Mouse (Mus musculus) lung, postnatal 25 days (tissue): Measurements from ENCODE around the gene Itpr1.

ENCODE experiments used
- DNase-seq: peaks from one replicate; pipeline ENCODE4 v3.0.0; 2022; ENCODE audit warnings: low spot score

The Itpr1 gene

DNA sequence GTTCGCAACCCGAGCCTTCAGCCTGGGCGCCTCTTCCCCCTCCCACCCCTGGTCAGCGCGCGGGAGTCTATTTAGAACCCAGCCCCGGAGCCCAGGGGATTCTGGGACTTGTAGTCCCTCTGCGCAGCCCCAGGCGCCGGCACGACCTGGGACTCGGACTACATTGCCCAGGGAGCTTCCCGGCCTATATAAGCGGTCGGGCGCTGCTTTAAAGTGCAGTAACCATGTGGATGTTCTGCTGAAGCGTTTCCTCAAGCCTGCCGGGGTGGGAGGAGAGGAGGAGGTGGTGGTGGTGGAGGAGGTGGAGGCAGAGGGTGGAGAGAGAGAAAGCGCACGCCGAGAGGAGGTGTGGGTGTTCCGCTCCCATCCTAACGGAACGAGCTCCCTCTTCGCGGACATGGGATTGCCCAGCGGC lies at the start of gene Itpr1:
Gene Itpr1, plus strand, starts transcription at position 216 of the 415 bp plus-strand sequence.
- DNase-seq = peak; percentile 99

DNA sequence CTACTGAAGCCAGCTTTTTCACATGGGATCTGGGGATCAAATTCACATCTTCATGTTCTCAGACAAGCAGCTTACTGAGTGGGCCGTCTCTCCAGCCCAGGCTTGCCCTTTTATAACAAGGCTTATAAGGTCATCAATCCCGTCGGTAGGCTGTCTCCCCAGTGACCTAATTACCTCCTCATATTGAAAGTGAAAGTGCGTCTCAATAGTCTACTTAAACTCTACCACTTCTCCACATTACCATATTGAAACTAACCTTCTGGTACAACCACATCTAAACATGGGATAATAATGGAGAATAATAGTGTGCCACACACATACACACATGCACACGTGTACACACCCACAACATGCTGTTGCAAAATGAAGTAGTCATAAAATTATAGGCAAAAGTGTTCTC lies 48.0 kb upstream of the Itpr1 start:
- no peak for DNase-seq

DNA sequence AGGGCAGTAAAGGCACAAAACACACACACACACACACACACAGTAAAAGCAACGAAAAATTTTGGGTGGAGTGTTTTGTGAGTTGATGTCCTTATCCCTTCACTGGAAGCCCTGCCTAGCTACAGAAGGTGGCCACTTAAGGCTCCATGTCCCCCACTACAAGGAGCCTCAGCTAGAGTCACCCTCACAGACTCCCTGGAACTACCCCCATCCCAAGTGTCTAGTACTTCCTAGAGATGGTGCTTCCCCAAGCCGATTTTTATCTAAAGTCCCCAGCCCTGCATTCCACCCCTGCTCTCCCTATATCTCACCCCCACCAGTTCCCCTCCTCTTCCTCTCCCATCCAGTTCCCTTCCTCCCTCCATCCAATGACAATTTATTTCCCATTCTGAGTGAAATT lies 47.3 kb upstream of the Itpr1 start:
- no peak for DNase-seq

DNA sequence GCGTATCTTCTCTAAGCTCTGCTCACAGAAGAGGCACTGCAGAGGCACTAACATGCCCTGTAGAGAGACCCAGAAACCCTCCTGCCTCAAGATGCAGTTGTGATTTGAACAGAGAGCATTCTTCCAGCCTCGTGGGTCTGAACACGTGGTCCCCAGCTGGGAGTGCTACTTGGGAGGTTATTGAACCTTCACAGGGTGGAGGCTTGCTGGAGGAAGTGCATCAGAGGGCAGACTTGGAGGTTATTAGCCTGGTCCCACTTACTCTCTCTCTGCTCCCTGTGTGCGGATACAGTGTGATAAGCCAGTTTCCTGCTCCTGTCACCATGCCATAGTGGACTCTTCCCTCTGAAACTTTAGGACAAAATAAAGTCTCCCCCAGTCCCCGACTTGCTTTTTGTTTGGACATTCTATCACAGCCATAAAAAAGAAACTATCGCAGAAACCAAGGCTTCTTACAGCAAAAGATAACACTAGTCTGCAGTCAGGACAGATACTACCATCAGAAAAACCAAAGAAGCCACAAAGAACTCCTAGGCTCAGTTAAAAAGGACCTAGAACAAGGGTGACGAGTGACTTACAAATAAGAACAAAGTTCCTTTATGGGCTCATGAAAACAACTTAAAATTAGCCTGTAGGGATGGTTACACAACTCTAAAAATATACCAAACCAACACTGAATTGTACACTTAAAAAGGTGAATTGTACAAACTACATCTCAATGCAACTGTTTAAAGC lies 44.8 kb upstream of the Itpr1 start:
- DNase-seq = no peak

DNA sequence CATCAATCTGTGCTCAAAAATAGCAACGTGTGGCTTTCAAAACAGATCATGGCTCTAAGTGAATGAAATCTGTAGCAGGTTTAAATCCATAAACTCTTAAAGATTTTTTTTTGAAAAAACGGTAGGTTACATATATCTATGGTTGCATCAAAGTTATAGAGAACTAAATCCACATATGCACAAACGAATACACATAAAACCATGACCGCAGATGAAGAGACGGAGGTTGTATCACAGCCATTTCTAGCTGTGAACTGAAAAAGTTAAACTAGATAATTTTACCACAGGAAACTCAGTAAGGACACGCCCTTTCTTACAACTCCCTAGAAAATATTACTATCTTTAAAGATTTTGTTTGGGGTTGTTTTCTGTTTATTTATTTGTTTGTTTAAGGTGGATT lies 44.2 kb upstream of the Itpr1 start:
- no peak for DNase-seq

DNA sequence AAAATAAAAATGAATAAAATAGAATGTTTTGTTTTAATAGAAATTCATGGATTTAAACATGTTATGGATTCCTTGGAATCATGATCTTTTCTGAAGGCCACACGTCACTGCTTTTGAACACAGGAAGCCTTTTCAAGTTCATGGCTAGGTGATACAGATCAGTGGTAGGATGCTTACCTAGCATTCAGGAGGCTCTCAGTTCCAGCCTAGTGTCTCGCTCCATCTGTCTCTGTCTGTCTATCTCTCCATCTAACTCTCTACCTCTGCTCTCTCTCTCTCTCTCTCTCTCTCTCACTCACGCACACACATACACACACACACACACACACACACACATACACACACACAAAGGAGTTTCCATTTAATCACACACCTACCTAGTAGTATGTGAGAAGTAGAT lies 43.4 kb upstream of the Itpr1 start:
- DNase-seq = no peak

DNA sequence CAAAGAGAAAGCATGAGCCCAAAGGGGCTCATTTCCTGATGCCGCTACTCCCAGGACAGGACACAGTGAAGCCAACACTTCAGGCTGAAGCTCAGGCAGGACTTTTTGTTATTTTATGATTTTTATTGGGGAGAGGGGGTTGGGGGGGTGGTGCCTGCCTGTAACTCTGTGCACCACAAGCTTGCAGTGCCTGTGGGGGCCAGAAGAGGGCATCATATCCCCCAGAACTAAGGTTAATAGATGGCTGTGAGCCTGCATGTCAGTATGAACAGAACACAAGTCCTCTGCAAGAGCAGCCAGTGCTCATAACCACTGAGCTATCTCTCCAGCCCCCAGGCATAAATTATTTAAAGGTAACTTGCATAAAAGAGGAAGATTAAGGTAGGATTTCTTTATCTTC lies 40.7 kb upstream of the Itpr1 start:
- no peak for DNase-seq

DNA sequence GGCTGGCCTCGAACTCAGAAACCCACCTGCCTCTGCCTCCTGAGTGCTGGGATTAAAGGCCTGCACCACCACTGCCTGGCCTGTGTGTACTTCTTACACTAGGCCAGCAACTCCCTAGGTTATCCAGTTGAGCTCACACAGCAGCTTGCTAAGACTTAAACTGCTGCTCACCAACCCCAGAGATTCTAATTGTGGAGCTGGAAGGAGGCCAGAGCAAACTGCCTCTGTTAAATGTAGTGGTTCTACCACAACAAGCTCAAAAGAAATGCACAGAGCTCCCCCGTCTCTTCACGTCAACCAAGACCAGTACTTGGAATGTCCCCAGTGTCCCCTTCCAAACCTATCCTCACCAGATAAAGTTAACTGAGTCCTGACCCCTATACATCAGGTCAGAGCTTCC lies 38.7 kb upstream of the Itpr1 start:
- no peak for DNase-seq

DNA sequence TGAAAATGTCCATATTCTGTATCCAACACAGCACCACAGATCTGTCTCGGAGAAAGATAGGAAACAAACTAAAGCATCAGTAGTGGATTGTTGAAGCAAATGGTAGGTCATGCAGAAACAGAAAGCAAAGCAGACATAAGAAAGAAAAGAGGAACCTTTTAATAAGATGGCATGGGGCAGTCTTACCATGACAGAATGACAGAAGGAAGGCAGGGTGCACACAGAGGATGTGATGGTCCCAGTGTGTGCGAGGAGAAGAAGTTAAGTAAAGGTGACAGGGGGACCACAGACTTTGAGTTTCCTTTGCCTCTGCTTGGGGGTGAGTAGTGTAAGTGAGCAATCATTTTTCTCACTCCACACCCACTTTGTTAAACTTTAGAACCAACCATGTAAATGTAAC lies 33.8 kb upstream of the Itpr1 start:
- no peak for DNase-seq

DNA sequence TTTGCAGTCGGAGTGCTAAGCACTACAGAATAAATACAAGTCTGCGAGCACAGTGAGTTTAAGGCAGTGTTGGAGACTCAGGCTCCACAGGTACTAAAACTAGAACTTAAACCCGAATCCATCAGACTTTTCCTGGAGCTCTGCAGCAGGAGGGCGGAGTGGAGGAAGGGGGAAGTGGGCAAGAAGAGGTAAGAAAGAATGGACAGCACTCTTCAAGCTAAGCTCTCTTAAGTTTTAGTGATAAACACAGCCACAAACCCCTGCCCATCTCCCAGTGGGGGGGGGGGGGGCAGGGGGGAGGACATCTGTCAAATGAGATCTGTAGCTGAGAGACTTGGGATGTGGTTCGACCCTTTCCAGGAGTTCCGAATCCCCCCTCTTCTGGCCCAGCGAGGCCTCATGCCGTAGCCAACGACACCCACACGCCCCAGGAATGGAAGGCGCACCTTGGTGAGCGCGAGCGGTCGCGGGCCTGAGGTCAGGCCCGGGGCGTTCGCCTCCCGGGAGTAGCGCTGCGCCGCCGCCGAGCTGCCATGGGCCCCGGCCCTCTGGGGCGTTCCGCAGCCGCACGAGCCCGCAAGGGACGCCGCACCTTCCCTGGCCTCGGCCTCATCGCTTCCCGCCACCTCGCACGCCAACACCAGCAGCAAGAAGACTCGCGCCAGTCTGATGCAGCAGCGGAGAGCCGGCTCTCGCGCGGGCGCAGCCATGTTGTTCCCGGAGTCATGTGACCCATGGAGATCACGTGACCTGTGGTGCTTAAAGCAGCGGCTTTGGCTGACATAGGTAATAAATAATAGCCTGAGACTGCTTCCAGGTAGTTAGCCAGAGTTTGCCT lies 27.8 kb upstream of the Itpr1 start, which contains the start of gene Sumf1:
Gene Sumf1, minus strand, starts transcription at position 736 of the 838 bp plus-strand sequence.
- peak; percentile 92 for DNase-seq

DNA sequence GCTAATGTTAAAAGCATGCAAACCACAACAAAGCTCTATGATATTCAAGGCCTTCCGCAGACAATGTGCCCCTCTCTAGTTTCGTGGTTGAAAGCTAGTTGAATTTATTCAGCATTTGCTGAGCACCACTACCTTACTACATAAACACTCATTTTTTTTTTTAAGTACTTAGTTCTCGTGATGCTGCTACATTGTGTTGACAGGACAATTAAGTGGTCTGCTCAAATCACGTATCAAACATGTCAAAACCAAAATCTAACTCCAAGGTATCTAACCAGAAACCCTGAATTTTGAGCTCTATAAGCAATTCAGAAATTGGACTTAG lies 27.2 kb upstream of the Itpr1 start:
- no peak for DNase-seq

DNA sequence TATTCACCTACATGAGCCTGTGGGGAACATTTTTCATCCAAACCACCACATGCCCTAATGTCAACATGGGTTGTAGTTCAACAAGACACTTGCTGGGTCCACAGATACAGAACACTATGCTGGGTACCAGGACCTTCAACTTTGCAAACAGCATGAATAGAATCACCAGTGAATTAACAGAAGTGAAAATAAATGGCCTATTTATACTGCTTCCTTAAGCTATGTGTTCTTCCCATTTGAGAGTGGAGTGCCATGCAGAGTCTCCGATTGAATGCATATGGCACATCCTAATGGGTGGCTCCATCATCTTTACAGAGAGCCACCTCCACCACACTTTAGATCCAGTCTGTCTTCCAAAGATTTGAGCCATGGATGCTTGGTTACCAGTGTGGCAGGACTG lies 22.2 kb upstream of the Itpr1 start:
- no peak for DNase-seq

DNA sequence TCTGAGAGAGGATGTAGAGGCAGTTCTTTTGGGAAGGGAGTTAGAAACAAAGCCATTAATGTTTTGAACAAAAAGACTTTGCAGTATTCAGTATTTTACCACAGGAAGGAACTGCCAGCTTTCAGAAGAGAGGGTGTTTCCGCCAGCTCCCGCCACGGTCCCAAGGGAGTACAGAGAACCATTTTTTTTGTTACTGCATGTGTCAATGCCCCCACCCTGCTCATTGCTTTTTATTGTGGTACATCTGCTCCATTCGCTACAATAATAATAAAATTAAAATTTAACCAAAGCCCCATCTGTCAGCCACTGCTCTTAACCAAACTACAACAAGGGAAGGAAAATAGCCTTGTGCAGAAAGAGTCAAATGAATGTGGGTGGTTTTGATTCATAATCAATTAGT lies 20.3 kb upstream of the Itpr1 start:
- DNase-seq = peak; percentile 19

DNA sequence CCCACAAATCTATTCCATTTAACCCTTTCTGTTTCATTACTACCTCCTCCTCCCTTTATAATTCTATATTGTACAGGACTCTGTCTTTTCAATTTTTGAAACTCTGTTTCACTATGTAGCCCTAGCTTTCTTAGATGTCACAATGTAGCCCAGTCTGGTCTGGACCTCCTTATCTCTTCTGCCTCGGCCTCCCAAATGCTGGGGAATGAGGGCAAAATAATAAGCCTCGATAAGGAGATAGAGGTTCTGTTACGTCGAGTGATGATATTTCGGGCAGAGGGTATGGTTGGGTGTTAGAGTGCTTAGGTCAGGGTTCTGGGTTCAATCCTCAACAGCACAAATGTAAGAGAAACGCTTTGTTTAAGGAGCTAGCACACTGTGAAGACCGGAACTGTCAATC lies 16.2 kb upstream of the Itpr1 start:
- DNase-seq = no peak

DNA sequence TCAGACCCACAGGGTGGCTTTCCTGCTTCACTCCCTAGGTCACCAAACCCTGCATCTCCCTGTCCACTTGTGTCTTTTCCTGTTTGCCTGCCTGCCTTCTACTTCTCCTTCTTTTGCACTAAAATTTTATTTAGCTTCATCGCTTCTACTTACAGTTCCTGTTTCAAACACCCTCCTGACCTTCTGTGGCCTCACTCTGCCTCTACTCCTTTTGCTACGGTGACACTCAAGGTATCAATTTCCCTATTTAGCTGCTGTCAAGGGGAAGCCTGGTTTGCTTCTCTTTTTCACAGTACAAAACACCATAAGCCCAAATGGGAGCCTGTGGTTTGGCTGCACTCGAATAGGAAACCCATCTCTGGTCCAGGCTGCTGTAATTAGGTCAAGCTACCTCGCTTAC lies 15.8 kb upstream of the Itpr1 start:
- peak; percentile 32 for DNase-seq

DNA sequence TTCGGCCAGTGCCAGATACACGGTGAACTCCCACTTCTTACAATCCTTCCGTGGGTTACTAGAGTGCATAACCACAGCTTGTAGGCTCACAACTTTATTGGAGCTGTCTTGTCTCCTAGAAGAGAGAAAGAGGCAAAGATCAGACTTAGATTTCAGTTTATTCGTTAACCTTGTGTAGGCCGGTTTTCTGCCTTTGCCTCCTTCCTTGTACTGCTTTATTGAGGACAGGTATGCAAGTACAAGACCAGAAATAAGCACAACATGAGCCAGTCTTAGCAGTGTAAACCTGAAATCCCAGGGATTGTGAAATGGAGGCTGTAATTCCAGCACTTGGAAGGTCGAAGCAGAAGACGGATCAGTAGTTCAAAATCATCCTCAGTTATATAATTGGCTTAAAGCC lies 14.6 kb upstream of the Itpr1 start:
- no peak for DNase-seq

DNA sequence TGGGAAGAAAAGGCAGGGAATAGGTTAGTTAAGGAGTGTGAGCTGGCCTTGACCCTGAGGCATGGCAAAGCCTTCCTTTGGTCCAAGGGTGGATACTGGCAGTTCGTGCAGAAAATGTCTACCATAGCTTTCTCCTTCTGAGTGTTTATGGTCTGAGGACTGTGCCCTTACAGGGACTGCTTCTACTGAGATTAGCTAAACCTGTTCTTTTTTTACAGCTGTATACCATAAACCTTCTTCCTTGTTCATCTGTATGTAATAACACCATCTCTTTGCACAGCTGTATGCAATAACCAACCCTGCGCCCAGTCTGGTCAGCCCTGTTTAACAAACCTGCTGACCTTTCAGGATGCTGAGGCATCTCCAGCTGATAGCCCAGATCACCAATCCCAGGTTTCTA lies 8.6 kb upstream of the Itpr1 start:
- no peak for DNase-seq

DNA sequence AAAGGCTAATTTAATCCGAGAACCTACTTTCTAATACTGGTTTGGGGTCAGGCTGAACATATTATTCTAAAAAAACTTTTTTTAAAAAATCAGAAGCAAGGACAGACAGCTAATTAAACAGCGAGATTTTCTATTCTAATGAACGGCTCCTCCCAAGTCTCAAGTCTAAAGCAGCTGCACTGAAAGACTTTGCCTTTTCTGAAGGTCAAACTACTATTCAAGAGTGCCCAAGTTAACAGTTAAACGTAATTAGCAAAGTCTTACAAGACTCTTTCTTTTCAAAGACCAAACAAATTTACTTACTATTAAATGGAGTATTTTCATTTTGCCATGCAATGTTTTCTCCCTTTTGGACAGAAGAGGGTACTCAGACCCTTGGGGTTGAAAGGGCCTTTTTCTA lies 6.8 kb upstream of the Itpr1 start:
- DNase-seq = no peak

DNA sequence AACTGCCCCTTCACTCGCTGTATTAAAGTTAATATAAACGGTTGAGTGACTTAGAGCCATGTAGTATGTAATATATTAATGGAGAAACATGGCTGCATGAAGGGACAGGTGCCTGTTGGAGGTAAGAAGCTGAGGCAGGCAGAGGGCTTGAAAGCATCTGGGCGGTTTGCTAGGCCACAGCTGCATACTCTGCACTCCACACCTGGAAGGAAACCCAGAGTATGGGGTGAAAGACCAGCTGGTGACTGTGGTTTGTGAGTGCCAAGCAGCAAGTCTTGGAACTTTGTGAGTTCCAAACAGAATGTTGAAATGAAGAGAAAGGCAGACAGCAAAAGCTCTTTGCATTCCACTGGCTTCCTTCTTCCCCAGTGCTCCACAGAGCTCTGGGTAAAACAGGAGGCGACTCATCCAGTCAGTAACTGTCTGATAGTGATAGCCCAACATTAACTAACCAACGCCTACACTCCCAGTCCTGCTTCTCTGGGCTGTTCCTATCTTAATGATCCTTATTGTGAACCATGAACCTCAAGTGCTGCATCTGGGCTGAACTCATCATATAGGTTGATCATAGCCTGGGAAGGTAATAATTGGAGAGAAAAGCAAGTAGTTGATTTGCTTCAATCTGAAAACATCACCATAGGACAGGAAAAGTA lies 5.9 kb upstream of the Itpr1 start:
- DNase-seq = no peak

DNA sequence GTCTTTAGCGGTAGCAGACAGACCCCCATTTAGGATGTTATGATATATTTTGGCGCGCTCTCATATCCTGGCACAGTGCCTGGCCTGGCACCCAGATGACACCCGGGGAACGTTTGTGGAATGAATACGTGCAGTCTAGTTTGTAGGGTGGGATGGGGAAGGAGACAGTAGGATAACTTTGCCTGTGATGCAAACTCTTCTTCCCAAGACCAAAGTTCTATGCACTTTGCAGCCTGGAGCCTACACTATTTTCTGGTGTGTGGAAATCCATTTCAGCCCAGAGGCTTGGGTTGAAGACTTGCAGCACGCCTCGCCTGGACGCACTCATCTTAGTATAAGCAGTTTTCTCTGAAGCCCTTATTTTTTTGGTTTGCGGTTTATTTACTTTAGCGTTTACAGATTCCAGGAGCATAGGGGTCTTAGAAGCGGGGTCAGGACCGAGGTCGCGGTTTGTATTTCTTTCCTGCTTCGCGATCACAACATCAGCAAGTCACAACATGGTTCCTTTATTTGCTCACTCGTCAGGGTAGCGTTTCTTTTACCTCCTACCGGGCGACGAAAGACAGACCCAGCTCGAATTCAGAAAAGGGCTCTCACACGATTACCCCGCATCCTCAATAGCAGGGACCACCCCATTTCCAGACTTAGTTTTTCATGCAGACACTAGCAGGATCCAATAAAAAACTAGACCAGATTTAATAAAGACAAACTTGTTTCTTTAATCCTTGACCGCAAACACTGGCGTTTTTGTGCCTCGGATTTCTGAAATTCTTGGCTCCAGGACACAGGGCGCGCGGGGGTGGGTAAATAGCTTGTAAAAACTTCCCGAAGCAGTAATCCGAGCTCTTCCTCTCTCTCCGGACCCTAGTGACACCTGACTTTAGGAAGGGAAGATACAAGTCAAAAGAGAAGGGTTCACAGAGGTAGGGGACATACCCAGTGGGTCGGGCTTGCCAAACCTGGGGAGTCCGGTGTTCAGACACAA lies 708 bp upstream of the Itpr1 start:
- no peak for DNase-seq

DNA sequence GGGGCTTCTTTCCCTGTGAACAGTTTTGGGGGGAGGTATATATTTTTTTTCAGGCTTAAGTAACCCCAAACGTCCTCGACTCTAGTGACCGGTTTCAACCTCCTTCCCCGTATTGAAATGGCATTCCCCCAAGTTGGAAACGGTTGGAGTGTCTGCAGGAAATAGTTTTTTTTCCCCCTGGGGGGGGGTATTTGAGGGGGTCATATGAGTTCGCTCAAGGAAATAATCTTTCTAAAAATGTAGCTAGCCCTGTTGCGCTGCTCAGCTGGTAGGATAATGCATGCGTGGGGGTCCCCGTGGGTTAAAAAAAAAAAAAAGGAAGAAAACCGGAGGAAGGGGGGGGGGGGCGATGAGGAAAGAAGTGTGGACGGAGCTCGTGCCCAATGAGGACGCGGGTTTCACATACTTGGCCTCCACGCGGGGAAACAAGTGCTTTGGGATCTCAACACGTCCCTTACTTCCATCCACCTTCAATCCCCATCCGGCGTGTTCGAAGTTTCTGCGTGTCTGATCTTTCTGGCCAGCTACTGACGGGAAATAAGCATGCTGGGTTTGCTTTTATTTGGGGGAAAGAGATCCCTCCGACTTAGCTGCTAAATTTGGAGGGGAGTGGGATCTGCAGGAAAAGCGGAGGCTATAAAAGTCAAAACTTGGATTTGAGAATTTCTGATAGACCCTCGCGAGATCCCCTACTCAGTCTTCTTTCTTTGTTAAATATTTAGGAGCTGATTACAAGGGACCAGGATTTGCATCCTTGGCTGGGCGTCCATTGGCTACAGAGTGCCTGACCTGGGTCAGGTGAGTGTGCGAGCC lies 791 bp downstream of the Itpr1 start:
- no peak for DNase-seq
